Mouse (Mus musculus) leukemia stem cell, adult 10-12 weeks (primary cell): ENCODE measurements around the gene Gspt1. TPM values are rescaled to one million over a fixed set of nuclear protein-coding genes. Genes with fewer than 3 reads are reported as not detected.

ENCODE experiments used
- polyA plus RNA-seq: library from polyadenylated mRNA; stranded (reverse); fragments of >175 nt; gene quantifications from 2 replicates; pipeline ENCODE4 v1.2.3, GENCODE M21; 2012; ENCODE audit warnings: low replicate concordance

Gspt1 gene
- polyA plus RNA-seq, result 288 and 484 TPM in 2 replicates

DNA sequence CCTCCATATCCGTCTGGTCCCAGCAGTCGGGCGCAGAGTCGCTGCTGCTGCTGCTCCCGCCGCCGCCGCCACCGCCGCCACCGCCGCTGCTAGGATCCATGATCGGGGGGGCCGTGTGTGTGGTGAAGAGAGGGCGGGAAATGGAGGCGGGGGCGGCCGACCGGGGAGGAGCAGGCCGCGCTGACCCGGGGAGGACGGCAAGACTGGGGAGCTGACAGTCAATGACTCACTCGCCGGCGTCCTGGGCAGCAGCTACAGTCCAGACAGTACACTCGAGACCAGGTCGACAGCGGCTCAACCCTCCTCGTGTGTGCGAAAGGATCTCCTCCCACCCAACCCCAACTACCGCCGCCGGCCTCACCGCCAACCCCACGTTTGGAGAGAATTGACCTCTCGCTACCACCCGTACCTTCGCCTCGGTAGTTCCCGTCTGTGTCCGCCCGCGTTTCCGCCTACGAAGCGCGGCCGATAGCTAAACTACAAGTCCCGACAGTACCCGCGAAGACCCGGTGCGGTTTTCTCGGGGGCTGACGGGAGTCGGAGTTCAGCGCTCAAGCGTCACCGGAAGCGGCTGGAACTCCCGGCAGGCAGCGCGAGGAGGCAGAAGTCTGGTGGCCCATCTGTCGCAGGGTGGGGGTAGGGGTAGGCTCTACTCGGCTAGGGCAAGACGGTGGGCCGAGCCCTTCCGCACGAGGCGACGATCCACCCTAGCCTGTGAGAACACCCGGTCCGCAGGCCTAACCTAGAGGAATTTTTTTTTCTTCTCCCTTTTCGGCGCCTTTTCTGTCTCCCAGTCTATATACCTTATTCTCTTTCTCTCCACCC is at the start of gene Gspt1:
Gspt1 (minus strand) TSS at position 428 of the 825 bp plus-strand sequence.

GRCm38 (mm10) chr16:11202571-11203554 is 51.3 kb downstream of the Gspt1 start, which contains the start of gene Rsl1d1:
TSS of gene Rsl1d1 (minus strand) at chr16:11203331.

DNA sequence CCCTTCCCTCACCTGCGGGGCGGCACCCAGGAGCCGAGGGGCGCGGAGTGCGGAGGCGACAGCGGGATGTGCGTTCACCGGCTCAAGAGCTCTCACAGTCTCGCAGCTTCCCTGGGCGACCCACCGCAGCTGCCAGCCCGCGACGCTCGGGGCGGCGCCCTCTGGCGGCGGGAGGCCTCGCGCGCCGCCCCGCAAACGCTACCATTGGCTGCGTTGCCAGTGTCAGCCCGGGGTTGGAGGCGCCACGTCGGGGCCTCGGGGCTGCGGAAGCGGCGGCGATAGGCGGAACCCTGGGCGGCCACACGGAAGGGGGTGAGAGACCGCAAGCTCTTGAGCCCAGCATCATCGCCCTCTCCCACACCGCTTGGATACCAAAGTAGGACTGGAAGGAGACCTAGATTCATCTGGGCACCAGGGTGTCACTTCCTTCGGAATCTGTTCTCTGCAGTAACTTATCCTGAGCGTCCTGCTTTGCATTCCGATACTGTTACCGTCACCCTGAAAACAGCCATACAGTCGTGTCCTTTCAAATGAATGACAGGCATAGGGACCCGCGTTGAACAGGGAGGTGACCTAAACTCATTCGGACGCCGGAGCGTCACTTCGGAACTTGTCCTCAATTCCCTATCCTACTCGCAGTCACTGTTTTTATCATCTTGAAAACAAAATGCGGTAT is 77.8 kb downstream of the Gspt1 start, which contains the start of gene Zc3h7a:
Zc3h7a (minus strand) TSS at position 186 of the 676 bp plus-strand sequence.

Other genes with a start within 250 kb of the Gspt1 start
- gene Snn, start 193.4 kb downstream of the Gspt1 start, polyA plus RNA-seq, result 23.1 and 28.8 TPM in 2 replicates
- gene Litaf, start 188.2 kb downstream of the Gspt1 start, polyA plus RNA-seq, result 11.8 and 80.2 TPM in 2 replicates
- 25.3 and 31.1 TPM in 2 replicates for gene Txndc11, start 119.7 kb downstream of the Gspt1 start, polyA plus RNA-seq
- gene Zc3h7a, start 77.9 kb downstream of the Gspt1 start, polyA plus RNA-seq, result 8.3 and 13.3 TPM in 2 replicates
- 7.8 and 37.9 TPM in 2 replicates for gene Rsl1d1, start 51.0 kb downstream of the Gspt1 start, polyA plus RNA-seq
- 0.31 TPM in 1 of 2 replicates, not detected in the other for gene Tnfrsf17, start 59.5 kb upstream of the Gspt1 start, polyA plus RNA-seq
- 2.9 and 6.2 TPM in 2 replicates for gene Snx29, start 68.6 kb upstream of the Gspt1 start, polyA plus RNA-seq